16 mouse cellular contexts compared by ENCODE assay signal in the genomic region with DNA sequence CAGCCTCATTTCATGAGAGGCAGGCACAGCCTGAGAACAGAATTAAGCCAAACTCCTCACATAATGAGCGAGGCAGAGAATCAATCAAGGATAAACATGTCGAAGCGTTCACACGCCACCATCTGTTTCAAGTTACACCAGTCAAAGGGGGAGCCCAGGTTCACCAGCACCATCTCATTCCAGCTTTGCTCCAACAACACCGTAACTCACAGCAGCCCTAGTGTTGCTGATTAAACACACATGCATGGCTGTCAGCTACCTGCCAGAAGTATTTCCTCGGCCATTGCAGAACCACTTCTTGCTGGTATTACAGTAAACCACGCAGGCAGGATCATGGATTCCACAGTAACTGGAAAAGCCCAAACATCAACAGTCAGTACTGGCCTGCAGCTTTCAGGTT. TPM values are rescaled to one million over a fixed set of nuclear protein-coding genes. Genes with fewer than 3 reads are reported as not detected.
DNase-seq lines count a peak whose midpoint lies in the region; ATAC-seq lines count a peak whose summit lies in the region.
"Had no signal": no experiment of that assay in that cellular context is flagged by ENCODE, and none has a peak within 500 bp of the region (broad histone marks: within the 10 kb centered on the region; RNA-seq: fewer than 3 reads in every experiment).

No protein-coding gene starts in this region.

- peaks cover 52% of the 10 kb centered on the region for H3K36me3 ChIP-seq in forebrain, embryonic 15.5 days
- peaks cover 19% of the 10 kb centered on the region for H3K36me3 ChIP-seq in forebrain, embryonic 11.5 days (ENCODE audit: control insufficient read depth, insufficient read depth, low read length)
- peaks cover 72% of the 10 kb centered on the region for H3K36me3 ChIP-seq in embryonic facial prominence, embryonic 13.5 days
- H3K36me3 ChIP-seq in limb, embryonic 12.5 days = peaks cover 84% of the 10 kb centered on the region

- no peak overlapping the region for H3K4me2 ChIP-seq in forebrain, embryonic 15.5 days (replicated peaks)
- H3K4me2 ChIP-seq in forebrain, embryonic 11.5 days (ENCODE audit: low read depth, low read length, severe bottlenecking) = no peak overlapping the region
- H3K4me2 ChIP-seq in embryonic facial prominence, embryonic 13.5 days = no peak overlapping the region
- no peak overlapping the region for H3K4me2 ChIP-seq in limb, embryonic 12.5 days
- H3K4me2 ChIP-seq: heart, embryonic 13.5 days; hindbrain, embryonic 15.5 days; intestine, embryonic 15.5 days; kidney, embryonic 15.5 days; limb, embryonic 15.5 days; liver, embryonic 15.5 days; midbrain, embryonic 12.5 days had no signal

- no peak overlapping the region for H3K4me3 ChIP-seq in forebrain, embryonic 15.5 days
- no peak overlapping the region for H3K4me3 ChIP-seq in forebrain, embryonic 11.5 days (ENCODE audit: low read depth, low read length)
- no peak overlapping the region for H3K4me3 ChIP-seq in embryonic facial prominence, embryonic 13.5 days
- no peak overlapping the region for H3K4me3 ChIP-seq in limb, embryonic 12.5 days (replicated peaks)
- H3K4me3 ChIP-seq: heart, embryonic 13.5 days; hindbrain, embryonic 15.5 days; intestine, embryonic 15.5 days; kidney, embryonic 15.5 days; limb, embryonic 15.5 days; liver, embryonic 15.5 days; midbrain, embryonic 12.5 days had no signal

- no peaks in the 10 kb centered on the region for H3K9me3 ChIP-seq in forebrain, embryonic 15.5 days
- no peaks in the 10 kb centered on the region for H3K9me3 ChIP-seq in forebrain, embryonic 11.5 days (ENCODE audit: control insufficient read depth, low read length)
- H3K9me3 ChIP-seq in embryonic facial prominence, embryonic 13.5 days = no peaks in the 10 kb centered on the region
- H3K9me3 ChIP-seq in limb, embryonic 12.5 days = no peaks in the 10 kb centered on the region
- H3K9me3 ChIP-seq: heart, embryonic 13.5 days; hindbrain, embryonic 15.5 days; intestine, embryonic 15.5 days; kidney, embryonic 15.5 days; limb, embryonic 15.5 days; liver, embryonic 15.5 days; midbrain, embryonic 12.5 days had no signal

- DNase-seq in forebrain, embryonic 11.5 days (ENCODE audit: low spot score) = no peak
- DNase-seq in embryo, embryonic 10.5 days (ENCODE audit: low spot score) = peak; percentile 49
- no peak for DNase-seq in adipocyte (ENCODE audit: low spot score)
- no peak for DNase-seq in Muller cell, postnatal 12 days (ENCODE audit: inconsistent ontology term)
- DNase-seq: heart, adult 11 months had no signal

- H3K4me1 ChIP-seq in forebrain, embryonic 15.5 days = peaks cover 19% of the 10 kb centered on the region
- no peaks in the 10 kb centered on the region for H3K4me1 ChIP-seq in forebrain, embryonic 11.5 days (replicated peaks; ENCODE audit: control insufficient read depth, insufficient read depth, low read length)
- peaks cover 29% of the 10 kb centered on the region for H3K4me1 ChIP-seq in embryonic facial prominence, embryonic 13.5 days
- H3K4me1 ChIP-seq in limb, embryonic 12.5 days (replicated peaks) = peaks cover 28% of the 10 kb centered on the region

- H3K27me3 ChIP-seq in forebrain, embryonic 15.5 days = no peaks in the 10 kb centered on the region
- no peaks in the 10 kb centered on the region for H3K27me3 ChIP-seq in forebrain, embryonic 11.5 days (ENCODE audit: control insufficient read depth, insufficient read depth, low read length)
- no peaks in the 10 kb centered on the region for H3K27me3 ChIP-seq in embryonic facial prominence, embryonic 13.5 days
- no peaks in the 10 kb centered on the region for H3K27me3 ChIP-seq in limb, embryonic 12.5 days
- H3K27me3 ChIP-seq: heart, embryonic 13.5 days; hindbrain, embryonic 15.5 days; intestine, embryonic 15.5 days; kidney, embryonic 15.5 days; limb, embryonic 15.5 days; liver, embryonic 15.5 days; midbrain, embryonic 12.5 days had no signal

- 71% methylated on average over 7 of the region's 7 CpGs for WGBS in forebrain, embryonic 15.5 days
- WGBS in forebrain, embryonic 11.5 days = 79% methylated on average over 7 of the region's 7 CpGs
- 40% methylated on average over 7 of the region's 7 CpGs for WGBS in embryonic facial prominence, embryonic 13.5 days
- 24% methylated on average over 7 of the region's 7 CpGs for WGBS in limb, embryonic 12.5 days

- ATAC-seq in forebrain, embryonic 15.5 days (replicated peaks) = no peak
- ATAC-seq in forebrain, embryonic 11.5 days (replicated peaks; ENCODE audit: low FRiP score) = no peak
- peak; percentile 16; the same call in 1 of the 2 replicates for ATAC-seq in embryonic facial prominence, embryonic 13.5 days (ENCODE audit: insufficient number of reproducible peaks, insufficient read depth, low FRiP score, low TSS enrichment, low read depth)
- peak; percentile 28; the same call in 1 of the 2 replicates for ATAC-seq in limb, embryonic 12.5 days (ENCODE audit: insufficient number of reproducible peaks, insufficient read depth, low FRiP score, low TSS enrichment, low read depth)

- no peak overlapping the region; the same call in 1 of the 2 replicates for H3K9ac ChIP-seq in forebrain, embryonic 15.5 days (replicated peaks)
- H3K9ac ChIP-seq in forebrain, embryonic 11.5 days (ENCODE audit: low read length) = no peak overlapping the region
- 0 out of 2 replicates have a peak overlapping the region, but pooled peaks have one; percentile 51 for H3K9ac ChIP-seq in embryonic facial prominence, embryonic 13.5 days
- H3K9ac ChIP-seq in limb, embryonic 12.5 days (replicated peaks) = no peak overlapping the region
- H3K9ac ChIP-seq: heart, embryonic 13.5 days; hindbrain, embryonic 15.5 days; intestine, embryonic 15.5 days; kidney, embryonic 15.5 days; limb, embryonic 15.5 days; liver, embryonic 15.5 days; midbrain, embryonic 12.5 days had no signal

- H3K27ac ChIP-seq in forebrain, embryonic 15.5 days (replicated peaks) = peak overlapping the region; percentile 18; the same call in 1 of the 2 replicates
- H3K27ac ChIP-seq in forebrain, embryonic 11.5 days (ENCODE audit: low read depth, low read length) = no peak overlapping the region
- peak overlapping the region; percentile 62 for H3K27ac ChIP-seq in embryonic facial prominence, embryonic 13.5 days
- H3K27ac ChIP-seq in limb, embryonic 12.5 days = peak overlapping the region; percentile 64
- H3K27ac ChIP-seq: heart, embryonic 13.5 days; hindbrain, embryonic 15.5 days; intestine, embryonic 15.5 days; kidney, embryonic 15.5 days; limb, embryonic 15.5 days; liver, embryonic 15.5 days; midbrain, embryonic 12.5 days had no signal

RNA-seq across cellular contexts. Expression of gene Upf1, which starts 10.0 kb away (rescaled TPM):
- polyA plus RNA-seq in forebrain, embryonic 15.5 days (2015; fragmentation: Nextera tagmentation; extraction: Ambion mirVana) = 17.5 and 17.8 TPM in 2 replicates
- 25.6 and 25.8 TPM in 2 replicates for polyA plus RNA-seq in forebrain, embryonic 11.5 days (2014; fragmentation: Nextera tagmentation; extraction: Ambion mirVana)
- 20.3 and 22.1 TPM in 2 replicates for polyA plus RNA-seq in embryonic facial prominence, embryonic 13.5 days (2015; fragmentation: Nextera tagmentation; extraction: Ambion mirVana)
- 32.5 and 34.3 TPM in 2 replicates for polyA plus RNA-seq in limb, embryonic 12.5 days (2016; fragmentation: Nextera tagmentation; extraction: Ambion mirVana)

RNA-seq across cellular contexts. Expression of gene Gdf1, which starts 13.5 kb away (rescaled TPM):
- 0.87 and 5.1 TPM in 2 replicates for polyA plus RNA-seq in forebrain, embryonic 15.5 days (2015; fragmentation: Nextera tagmentation; extraction: Ambion mirVana)
- 1.8 and 2.6 TPM in 2 replicates for polyA plus RNA-seq in forebrain, embryonic 11.5 days (2014; fragmentation: Nextera tagmentation; extraction: Ambion mirVana)
- polyA plus RNA-seq in embryonic facial prominence, embryonic 13.5 days (2015; fragmentation: Nextera tagmentation; extraction: Ambion mirVana) = 2.2 and 4.2 TPM in 2 replicates
- polyA plus RNA-seq in limb, embryonic 12.5 days (2016; fragmentation: Nextera tagmentation; extraction: Ambion mirVana) = 3.7 and 4.2 TPM in 2 replicates
- polyA plus RNA-seq: macrophage had no signal

RNA-seq across cellular contexts. Expression of gene Cers1, which starts 27.5 kb away (rescaled TPM):
- 31.3 and 31.9 TPM in 2 replicates for polyA plus RNA-seq in forebrain, embryonic 15.5 days (2015; fragmentation: Nextera tagmentation; extraction: Ambion mirVana)
- polyA plus RNA-seq in forebrain, embryonic 11.5 days (2014; fragmentation: Nextera tagmentation; extraction: Ambion mirVana) = 10.6 and 11.0 TPM in 2 replicates
- 9.3 and 9.4 TPM in 2 replicates for polyA plus RNA-seq in embryonic facial prominence, embryonic 13.5 days (2015; fragmentation: Nextera tagmentation; extraction: Ambion mirVana)
- polyA plus RNA-seq in limb, embryonic 12.5 days (2016; fragmentation: Nextera tagmentation; extraction: Ambion mirVana) = 7.9 and 8.8 TPM in 2 replicates
- polyA plus RNA-seq: macrophage had no signal

RNA-seq across cellular contexts. Expression of gene Comp, which starts 30.3 kb away (rescaled TPM):
- 0.14 TPM in 1 of 2 replicates, not detected in the other for polyA plus RNA-seq in forebrain, embryonic 15.5 days (2015; fragmentation: Nextera tagmentation; extraction: Ambion mirVana)
- 0.56 TPM in 1 of 2 replicates, not detected in the other for polyA plus RNA-seq in forebrain, embryonic 11.5 days (2014; fragmentation: Nextera tagmentation; extraction: Ambion mirVana)
- polyA plus RNA-seq in embryonic facial prominence, embryonic 13.5 days (2015; fragmentation: Nextera tagmentation; extraction: Ambion mirVana) = 0.59 and 0.81 TPM in 2 replicates
- polyA plus RNA-seq in limb, embryonic 12.5 days (2016; fragmentation: Nextera tagmentation; extraction: Ambion mirVana) = 2.8 and 5.8 TPM in 2 replicates
- polyA plus RNA-seq: macrophage had no signal

RNA-seq across cellular contexts. Expression of gene Cope, which starts 40.8 kb away (rescaled TPM):
- 266 and 271 TPM in 2 replicates for polyA plus RNA-seq in forebrain, embryonic 15.5 days (2015; fragmentation: Nextera tagmentation; extraction: Ambion mirVana)
- 220 and 268 TPM in 2 replicates for polyA plus RNA-seq in forebrain, embryonic 11.5 days (2014; fragmentation: Nextera tagmentation; extraction: Ambion mirVana)
- polyA plus RNA-seq in embryonic facial prominence, embryonic 13.5 days (2015; fragmentation: Nextera tagmentation; extraction: Ambion mirVana) = 315 and 327 TPM in 2 replicates
- 269 and 288 TPM in 2 replicates for polyA plus RNA-seq in limb, embryonic 12.5 days (2016; fragmentation: Nextera tagmentation; extraction: Ambion mirVana)

Comparison
In these comparisons a context has a peak if more than half of its experiments do, and no peak if none do; other contexts are left out.
1. ATAC-seq: peak in embryonic facial prominence, embryonic 13.5 days (single experiment) and limb, embryonic 12.5 days (single experiment); none in forebrain, embryonic 15.5 days (single experiment) and forebrain, embryonic 11.5 days (single experiment).